Mouse (Mus musculus) heart, embryonic 16.5 days (tissue): ENCODE measurements around the gene Rgs4. TPM values are rescaled to one million over a fixed set of nuclear protein-coding genes. Genes with fewer than 3 reads are reported as not detected.

ENCODE experiments used
- ATAC-seq: fragments of 200-750 bp; cut with Nextera tagmentation; replicated peaks from 2 replicates; pipeline ENCODE4 v1.8.0; 2017; ENCODE audit warnings: moderate number of reproducible peaks; ENCODE audit not compliant: insufficient read depth, low FRiP score; ENCODE audit errors: extremely low read depth
- H3K27ac ChIP-seq: fragments of 300-500 bp; sonication (generic); 2 replicates; pipeline ENCODE4 v1.5.1; 2014; ENCODE audit warnings: mild to moderate bottlenecking, low read length, control low read depth, moderate library complexity
- H3K27me3 ChIP-seq: fragments of 300-500 bp; sonication (generic); 2 replicates; pipeline ENCODE4 v1.6.1; 2014; ENCODE audit warnings: low read length, mixed read lengths; ENCODE audit not compliant: control insufficient read depth, insufficient read depth
- H3K36me3 ChIP-seq: fragments of 300-500 bp; sonication (generic); 2 replicates; pipeline ENCODE4 v1.6.1; 2014; ENCODE audit not compliant: control insufficient read depth, insufficient read depth
- H3K4me1 ChIP-seq: fragments of 300-500 bp; sonication (generic); 2 replicates; pipeline ENCODE4 v1.6.1; 2014; ENCODE audit warnings: low read length, mixed read lengths; ENCODE audit not compliant: control insufficient read depth, insufficient read depth
- H3K4me2 ChIP-seq: fragments of 300-500 bp; sonication (generic); 2 replicates; pipeline ENCODE4 v1.6.1; 2014; ENCODE audit warnings: low read depth, mild to moderate bottlenecking, control low read depth, low read length
- H3K4me3 ChIP-seq: fragments of 300-500 bp; sonication (generic); 2 replicates; pipeline ENCODE4 v1.5.1; 2014; ENCODE audit warnings: mild to moderate bottlenecking, control low read depth, low read length
- H3K9ac ChIP-seq: fragments of 300-500 bp; sonication (generic); 2 replicates; pipeline ENCODE4 v1.6.1; 2014; ENCODE audit warnings: low read length, control low read depth
- H3K9me3 ChIP-seq: fragments of 300-500 bp; sonication (generic); replicated peaks from 2 replicates; pipeline ENCODE4 v1.6.1; 2016; ENCODE audit warnings: low read length; ENCODE audit not compliant: control insufficient read depth
- WGBS: fragments of 180-500 bp; shearing (Covaris S2); extraction: QIAGEN DNeasy Blood & Tissue Kit; methylation state at CpG from one replicate; pipeline ENCODE4 v1.1.7; 2014; 5-methylcytosine and 5-hydroxymethylcytosine counted together
- polyA plus RNA-seq: library from polyadenylated mRNA; unstranded; fragments of >200 nt; fragmentation: Nextera tagmentation; extraction: Ambion mirVana; gene quantifications from 2 replicates; pipeline ENCODE4 v1.2.1, GENCODE M21; 2015

The Rgs4 gene
- polyA plus RNA-seq, 1 experiment from 2014 or later, result 4.7 TPM

- no peak overlapping the region for H3K4me2 ChIP-seq
- H3K27me3 ChIP-seq, result no peaks in the 10 kb centered on the region
- H3K9me3 ChIP-seq, result no peaks in the 10 kb centered on the region
- 0 out of 2 replicates have a peak, but pooled peaks cover 2% of the 10 kb centered on the region for H3K4me1 ChIP-seq
- ATAC-seq, result no peak
- no peak overlapping the region for H3K27ac ChIP-seq
- WGBS, result 56% methylated on average over 5 of the region's 5 CpGs
- H3K4me3 ChIP-seq, result no peak overlapping the region
- no peak overlapping the region for H3K9ac ChIP-seq
- no peaks in the 10 kb centered on the region for H3K36me3 ChIP-seq
Observed at GRCm38 (mm10) chr1:169748439-169748838, 997 bp upstream of the Rgs4 start.

GRCm38 (mm10) chr1:169747902-169748301 lies 460 bp upstream of the Rgs4 start:
- 49% methylated on average over 6 of the region's 6 CpGs for WGBS
- H3K9ac ChIP-seq, result no peak overlapping the region
- H3K4me1 ChIP-seq, result 0 out of 2 replicates have a peak, but pooled peaks cover 2% of the 10 kb centered on the region
- H3K27me3 ChIP-seq, result no peaks in the 10 kb centered on the region
- H3K4me3 ChIP-seq, result peak overlapping the region; percentile 41
- H3K36me3 ChIP-seq, result no peaks in the 10 kb centered on the region
- ATAC-seq, result no peak
- peak overlapping the region; percentile 59 for H3K4me2 ChIP-seq
- H3K9me3 ChIP-seq, result no peaks in the 10 kb centered on the region
- H3K27ac ChIP-seq, result no peak overlapping the region

GRCm38 (mm10) chr1:169741147-169741546 lies 6.3 kb downstream of the Rgs4 start:
- H3K27ac ChIP-seq, result no peak overlapping the region
- 84% methylated on average over 5 of the region's 5 CpGs for WGBS
- no peak overlapping the region for H3K4me3 ChIP-seq
- H3K4me1 ChIP-seq, result no peaks in the 10 kb centered on the region
- H3K4me2 ChIP-seq, result no peak overlapping the region
- no peak for ATAC-seq
- no peaks in the 10 kb centered on the region for H3K9me3 ChIP-seq
- H3K27me3 ChIP-seq, result no peaks in the 10 kb centered on the region
- H3K36me3 ChIP-seq, result no peaks in the 10 kb centered on the region
- no peak overlapping the region for H3K9ac ChIP-seq

- Histone ChIP-seq H3K4me1 (no peaks in the 10 kb centered on the region), H3K27ac (no peak overlapping the region), H3K27me3 (no peaks in the 10 kb centered on the region), H3K4me3 (no peak overlapping the region), H3K36me3 (no peaks in the 10 kb centered on the region), H3K9me3 (no peaks in the 10 kb centered on the region), H3K4me2 (no peak overlapping the region), H3K9ac (no peak overlapping the region)
- no peak for ATAC-seq
- 75% methylated on average over 6 of the region's 6 CpGs for WGBS
Observed at GRCm38 (mm10) chr1:169737231-169737630, 10.2 kb downstream of the Rgs4 start.

GRCm38 (mm10) chr1:169736139-169736538 lies 11.3 kb downstream of the Rgs4 start:
- H3K27me3 ChIP-seq, result no peaks in the 10 kb centered on the region
- no peaks in the 10 kb centered on the region for H3K4me1 ChIP-seq
- H3K9me3 ChIP-seq, result no peaks in the 10 kb centered on the region
- H3K27ac ChIP-seq, result no peak overlapping the region
- 66% methylated on average over 6 of the region's 6 CpGs for WGBS
- no peak overlapping the region for H3K4me3 ChIP-seq
- no peak overlapping the region for H3K9ac ChIP-seq
- no peak overlapping the region for H3K4me2 ChIP-seq
- ATAC-seq, result no peak
- H3K36me3 ChIP-seq, result no peaks in the 10 kb centered on the region

DNA sequence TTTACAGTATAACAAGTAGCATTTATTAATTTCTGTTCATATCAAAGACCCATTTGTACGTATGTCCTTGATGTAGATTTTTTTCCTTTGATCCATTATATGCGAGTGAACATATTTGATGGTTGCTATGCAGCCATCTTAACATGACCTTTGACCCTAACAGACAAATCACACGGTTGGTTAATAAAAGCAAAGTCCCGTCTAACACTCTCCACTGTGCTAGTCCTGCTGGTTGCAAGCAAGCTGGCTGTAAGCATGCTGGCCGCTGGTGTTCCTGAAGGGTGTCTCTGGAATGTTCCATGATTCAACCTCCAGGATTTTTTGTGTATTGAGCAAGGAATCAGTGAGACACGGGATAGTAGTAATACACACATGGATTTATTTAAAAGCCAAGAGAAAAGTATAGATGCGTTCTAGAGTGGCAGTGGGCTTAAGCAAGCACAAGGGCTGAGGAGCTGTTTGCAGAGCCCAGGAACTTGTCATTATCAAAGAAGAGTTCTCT lies 16.8 kb downstream of the Rgs4 start:
- no peaks in the 10 kb centered on the region for H3K27me3 ChIP-seq
- H3K36me3 ChIP-seq, result no peaks in the 10 kb centered on the region
- H3K4me2 ChIP-seq, result no peak overlapping the region
- no peak overlapping the region for H3K9ac ChIP-seq
- H3K9me3 ChIP-seq, result no peaks in the 10 kb centered on the region
- WGBS, result 74% methylated on average over 7 of the region's 7 CpGs
- H3K4me3 ChIP-seq, result no peak overlapping the region
- no peaks in the 10 kb centered on the region for H3K4me1 ChIP-seq
- no peak for ATAC-seq
- H3K27ac ChIP-seq, result no peak overlapping the region

GRCm38 (mm10) chr1:169726319-169726718 lies 21.1 kb downstream of the Rgs4 start:
- H3K27me3 ChIP-seq, result no peaks in the 10 kb centered on the region
- H3K27ac ChIP-seq, result no peak overlapping the region
- no peaks in the 10 kb centered on the region for H3K9me3 ChIP-seq
- no peaks in the 10 kb centered on the region for H3K4me1 ChIP-seq
- H3K4me3 ChIP-seq, result no peak overlapping the region
- no peak for ATAC-seq
- no peaks in the 10 kb centered on the region for H3K36me3 ChIP-seq
- no peak overlapping the region for H3K9ac ChIP-seq
- no peak overlapping the region for H3K4me2 ChIP-seq
- WGBS, result 61% methylated on average over 3 of the region's 3 CpGs

- Histone ChIP-seq H3K36me3 (no peaks in the 10 kb centered on the region), H3K27ac (no peak overlapping the region), H3K9ac (no peak overlapping the region), H3K4me1 (no peaks in the 10 kb centered on the region), H3K4me2 (no peak overlapping the region), H3K9me3 (no peaks in the 10 kb centered on the region), H3K27me3 (no peaks in the 10 kb centered on the region), H3K4me3 (no peak overlapping the region)
- WGBS, result 64% methylated on average over 2 of the region's 2 CpGs
- ATAC-seq, result no peak
Observed at GRCm38 (mm10) chr1:169721836-169722235, 25.6 kb downstream of the Rgs4 start.

GRCm38 (mm10) chr1:169704395-169705087 lies 42.9 kb downstream of the Rgs4 start:
- H3K27ac ChIP-seq, result no peak overlapping the region
- H3K27me3 ChIP-seq, result no peaks in the 10 kb centered on the region
- no peaks in the 10 kb centered on the region for H3K4me1 ChIP-seq
- H3K4me2 ChIP-seq, result no peak overlapping the region
- no peaks in the 10 kb centered on the region for H3K9me3 ChIP-seq
- 75% methylated on average over 4 of the region's 4 CpGs for WGBS
- no peak overlapping the region for H3K4me3 ChIP-seq
- no peaks in the 10 kb centered on the region for H3K36me3 ChIP-seq
- no peak for ATAC-seq
- no peak overlapping the region for H3K9ac ChIP-seq
